Mouse (Mus musculus): ENCODE results near the gene Catsper4. TPM values are rescaled to one million over a fixed set of nuclear protein-coding genes. Genes with fewer than 3 reads are reported as not detected.
A peak's percentile ranks its signal among the peaks of the same experiment; 100 is the strongest.

The Catsper4 gene
- total RNA-seq, 2 experiments from 2014 or later, result 0.34 TPM; not detected in 1

- intact Hi-C loops (cut with DNase I), result no loop called here
- DNase-seq, result peak; percentile 44
Observed at GRCm38 (mm10) chr4:134251241-134252130, 24.3 kb upstream of the Catsper4 start.

GRCm38 (mm10) chr4:134250930-134251240 is 23.7 kb upstream of the Catsper4 start:
- DNase-seq, result no peak
- intact Hi-C loops (cut with DNase I), result no loop called here

GRCm38 (mm10) chr4:134250116-134250929 is 23.1 kb upstream of the Catsper4 start:
- intact Hi-C loops (cut with DNase I), result no loop called here
- no peak for DNase-seq

GRCm38 (mm10) chr4:134249651-134250050 is 22.5 kb upstream of the Catsper4 start:
- DNase-seq, result peak; percentile 64
- intact Hi-C loops (cut with DNase I), result no loop called here

- peak; percentile 47 for DNase-seq
- intact Hi-C loops (cut with DNase I), result no loop called here
Observed at GRCm38 (mm10) chr4:134246719-134247258, 19.6 kb upstream of the Catsper4 start, which contains the start of gene Gm30191. Gm30191 (plus strand) TSS chr4:134246935.

- intact Hi-C loops (cut with DNase I), result no loop called here
- DNase-seq, result peak; percentile 68
Observed at GRCm38 (mm10) chr4:134246256-134246655, 19.1 kb upstream of the Catsper4 start.

- DNase-seq, result peak; percentile 96
- intact Hi-C loops (cut with DNase I), result no loop called here
Observed at GRCm38 (mm10) chr4:134245148-134245843, 18.1 kb upstream of the Catsper4 start, which contains the start of gene Zfp593. Zfp593 (minus strand) TSS chr4:134245592.

GRCm38 (mm10) chr4:134243516-134244250 is 16.5 kb upstream of the Catsper4 start, which contains the start of gene E130218I03Rik:
E130218I03Rik (plus strand) TSS chr4:134243662.
- peak; percentile 78 for DNase-seq
- intact Hi-C loops (cut with DNase I), result no loop called here

GRCm38 (mm10) chr4:134238686-134239085 is 11.5 kb upstream of the Catsper4 start:
- intact Hi-C loops (cut with DNase I), result no loop called here
- no peak for DNase-seq

- peak; percentile 82 for DNase-seq
- intact Hi-C loops (cut with DNase I), result no loop called here
Observed at GRCm38 (mm10) chr4:134238279-134238651, 11.1 kb upstream of the Catsper4 start, which contains the start of gene Cnksr1. Cnksr1 (minus strand) TSS chr4:134238399.

- no peak for DNase-seq
- intact Hi-C loops (cut with DNase I), result no loop called here
Observed at GRCm38 (mm10) chr4:134237582-134238278, 10.5 kb upstream of the Catsper4 start.

- no peak for DNase-seq
- intact Hi-C loops (cut with DNase I), result no loop called here
Observed at GRCm38 (mm10) chr4:134234876-134235275, 7.7 kb upstream of the Catsper4 start.

- no peak for DNase-seq
- intact Hi-C loops (cut with DNase I), result no loop called here
Observed at GRCm38 (mm10) chr4:134230431-134230830, 3.2 kb upstream of the Catsper4 start.

- intact Hi-C loops (cut with DNase I), result no loop called here
- no peak for DNase-seq
Observed at GRCm38 (mm10) chr4:134222793-134223600, 4.2 kb downstream of the Catsper4 start.

- intact Hi-C loops (cut with DNase I), result no loop called here
- no peak for DNase-seq
Observed at GRCm38 (mm10) chr4:134206488-134207053, 20.6 kb downstream of the Catsper4 start.

GRCm38 (mm10) chr4:134203340-134203896 is 23.8 kb downstream of the Catsper4 start:
- DNase-seq, result no peak
- intact Hi-C loops (cut with DNase I), result no loop called here

- intact Hi-C loops (cut with DNase I), result no loop called here
- no peak for DNase-seq
Observed at GRCm38 (mm10) chr4:134202904-134203303, 24.3 kb downstream of the Catsper4 start, which contains the start of gene Gm7534. Gm7534 (minus strand) TSS chr4:134203004.

GRCm38 (mm10) chr4:134199371-134199770 is 27.8 kb downstream of the Catsper4 start:
- intact Hi-C loops (cut with DNase I), result no loop called here
- DNase-seq, result no peak

All from left cerebral cortex, postnatal 4 days (tissue).